Mouse (Mus musculus): ENCODE measurements at regions not wholly inside any gene's neighbourhood (a gene's known extent, or its start where the extent isn't known, plus 50 kb on each side); places are given as distances from the start of the nearest gene placed in this dataset.

DNA sequence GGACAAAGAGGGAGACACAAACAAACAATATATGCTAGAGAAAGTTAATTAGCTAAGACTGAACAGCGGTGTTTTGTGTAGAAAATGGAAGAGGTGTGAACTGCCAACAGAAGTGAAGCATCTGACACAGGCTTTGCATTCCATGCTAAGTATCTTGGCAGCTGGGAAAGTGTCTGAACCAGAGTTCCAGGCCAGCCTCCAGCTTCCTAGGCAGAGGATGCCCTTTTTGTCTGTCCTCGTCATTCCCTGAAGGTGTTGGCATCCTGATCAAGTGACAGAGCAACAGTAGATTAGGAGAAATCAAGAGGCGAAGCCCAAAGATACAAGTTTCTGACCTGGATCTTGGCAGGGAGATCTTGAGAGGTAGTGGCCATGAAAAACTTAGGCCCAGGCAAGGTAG, 452.4 kb downstream of the Epha4 start:
- TF ChIP-seq GATA1 (IDR thresholded peaks at IDR 0.05; ENCODE audit: borderline replicate concordance, low read length) (no peak), FLI1 (IDR thresholded peaks at IDR 0.05; ENCODE audit: low read length) (no peak)
